Mouse (Mus musculus): ENCODE data around the gene Vps13d. TPM values are rescaled to one million over a fixed set of nuclear protein-coding genes. Genes with fewer than 3 reads are reported as not detected.
A peak's percentile ranks its signal among the peaks of the same experiment; 100 is the strongest.
"Not testable (repeated sequence)": the region's sequence is repeated elsewhere in the genome, so short reads cannot be mapped to it uniquely, and the experiment has no call there.

The Vps13d gene
- total RNA-seq, 4 experiments from 2014 or later: 76.7 to 88.3 (median 79.4) TPM

DNA sequence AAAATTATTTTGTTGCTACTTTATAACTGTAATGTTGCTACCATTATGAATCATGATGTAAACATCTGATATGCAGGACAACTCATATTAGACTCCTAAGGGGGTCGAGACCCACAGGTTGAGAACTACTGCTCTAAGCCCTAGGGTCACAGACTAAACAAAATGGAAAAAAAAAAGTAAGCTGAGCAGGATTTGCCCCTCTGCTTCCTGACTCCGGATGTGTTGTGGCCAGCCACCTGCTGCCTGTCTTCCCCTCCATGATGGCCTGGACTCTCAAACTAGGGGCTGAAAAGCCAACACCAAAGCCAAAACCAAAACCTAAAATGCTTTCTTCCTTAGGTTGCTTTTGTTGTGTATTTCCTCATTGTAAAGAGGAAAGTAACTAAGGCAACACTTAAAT lies 16.3 kb upstream of the Vps13d start:
- DNase-seq (ENCODE audit: low spot score): no peak

DNA sequence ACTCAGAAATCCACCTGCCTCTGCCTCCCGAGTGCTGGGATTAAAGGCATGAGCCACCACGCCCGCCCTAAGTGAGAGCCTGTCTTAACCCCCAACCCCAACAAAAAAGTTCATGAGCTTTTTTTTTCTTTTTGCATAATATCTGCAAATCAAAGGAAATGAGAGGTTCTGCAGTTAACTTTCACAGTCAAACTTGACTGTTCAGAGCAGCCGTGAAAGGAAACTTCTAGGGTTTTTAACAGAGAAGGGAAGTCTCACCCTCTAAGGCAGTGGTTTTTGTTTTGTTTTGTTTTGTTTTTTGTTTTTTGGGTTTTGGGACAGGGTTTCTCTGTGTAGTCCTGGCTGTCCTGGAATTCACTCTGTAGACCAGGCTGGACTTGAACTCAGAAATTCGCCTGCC lies 15.8 kb upstream of the Vps13d start:
- no peak for DNase-seq (ENCODE audit: low spot score)

DNA sequence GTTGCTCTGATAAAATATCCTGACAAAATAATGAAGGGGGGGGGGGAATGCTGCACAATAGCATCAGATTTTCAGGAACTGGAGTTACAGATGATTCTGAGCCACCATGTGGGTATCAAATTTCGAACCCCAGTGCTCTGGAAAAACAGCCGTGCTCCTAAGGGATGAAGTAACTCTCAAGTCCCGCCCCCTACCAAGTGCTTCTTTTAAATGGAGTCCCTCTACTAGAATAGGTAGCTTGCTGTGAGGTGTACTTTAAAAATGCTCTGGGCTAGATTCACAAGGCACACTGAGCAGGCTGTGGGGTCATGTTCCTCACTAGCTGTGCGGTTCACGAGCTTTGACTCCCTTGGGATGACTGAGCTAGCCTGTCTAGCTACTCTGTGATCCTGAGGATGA lies 14.9 kb upstream of the Vps13d start:
- DNase-seq (ENCODE audit: low spot score): no peak

DNA sequence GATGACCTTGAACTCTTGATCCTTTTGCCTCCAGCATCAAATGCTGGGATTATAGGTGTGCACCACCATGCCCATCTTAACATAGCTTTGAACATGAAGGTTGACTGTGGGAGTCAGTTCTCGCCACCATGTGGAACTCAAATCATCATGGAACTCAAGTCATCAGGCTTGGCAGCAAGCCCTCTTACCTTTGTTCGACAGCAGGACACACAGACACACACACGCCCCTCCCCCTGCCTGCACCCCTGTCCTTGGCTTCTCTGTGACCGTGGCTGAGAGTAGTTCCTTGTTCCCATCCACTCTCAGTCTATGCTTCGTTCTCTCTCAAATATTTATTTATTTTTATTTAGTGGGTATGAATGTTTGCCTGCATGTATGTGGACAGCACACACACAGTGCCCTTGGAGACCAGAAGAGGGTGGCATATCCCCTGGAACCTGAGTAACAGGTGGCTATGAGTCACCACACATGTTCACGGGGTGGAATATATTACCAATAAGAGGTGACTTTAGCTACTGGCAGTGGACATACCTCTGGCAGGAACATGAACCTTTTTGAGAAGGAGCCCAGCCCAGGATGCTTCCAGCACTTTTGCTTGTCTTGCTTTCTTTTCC lies 14.4 kb upstream of the Vps13d start:
- DNase-seq (ENCODE audit: low spot score): no peak

DNA sequence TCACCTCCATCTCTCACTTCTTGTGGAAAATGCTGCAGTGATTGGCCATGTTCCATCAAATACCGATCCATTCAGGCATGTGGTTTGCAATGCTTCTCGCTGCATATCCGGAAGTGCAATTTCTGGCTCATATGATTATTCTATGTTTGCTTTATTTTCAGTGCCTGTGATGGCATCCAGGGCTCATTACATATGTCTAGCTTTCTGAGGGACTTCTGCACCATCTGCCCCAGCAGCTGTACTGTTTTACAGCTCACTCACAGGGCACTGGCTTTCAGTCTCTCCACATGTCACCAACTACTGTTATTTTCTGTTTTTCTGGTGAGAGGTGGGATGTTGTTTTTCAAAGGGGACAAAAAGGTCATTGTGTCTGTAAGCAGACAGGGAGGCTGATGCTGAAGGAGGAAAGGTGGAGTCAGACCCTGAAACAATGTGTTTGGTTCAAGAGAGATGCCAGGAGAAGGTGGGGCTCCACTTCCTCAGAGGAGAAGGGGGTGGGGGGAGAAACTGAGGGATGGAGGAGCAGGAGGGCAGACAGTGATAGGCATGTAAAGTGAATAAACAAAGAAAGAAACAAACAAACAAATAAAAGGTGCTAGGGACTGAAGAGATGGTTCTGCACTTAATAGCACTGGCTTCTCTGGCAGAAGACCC lies 13.0 kb upstream of the Vps13d start:
- no peak for DNase-seq (ENCODE audit: low spot score)

DNA sequence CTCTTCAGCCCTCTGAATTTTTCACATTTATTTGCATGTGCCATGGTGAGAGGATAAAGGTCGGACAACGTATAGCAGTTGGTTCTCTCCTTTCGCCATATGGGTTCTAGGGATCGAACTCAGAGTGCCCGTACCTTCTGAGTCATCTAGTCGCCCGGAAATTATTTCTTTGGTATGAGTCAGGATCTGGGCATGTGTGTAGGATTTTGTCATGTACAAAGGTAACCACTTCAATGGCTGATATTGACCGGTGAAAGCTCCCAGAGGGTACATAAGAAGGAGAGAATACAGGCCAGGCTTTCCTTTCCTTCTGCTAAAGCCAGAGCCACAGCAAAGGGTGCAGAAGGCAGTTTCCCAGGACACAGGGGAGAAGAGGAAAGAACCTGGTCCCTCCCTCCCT lies 10.0 kb upstream of the Vps13d start:
- no peak for DNase-seq (ENCODE audit: low spot score)

DNA sequence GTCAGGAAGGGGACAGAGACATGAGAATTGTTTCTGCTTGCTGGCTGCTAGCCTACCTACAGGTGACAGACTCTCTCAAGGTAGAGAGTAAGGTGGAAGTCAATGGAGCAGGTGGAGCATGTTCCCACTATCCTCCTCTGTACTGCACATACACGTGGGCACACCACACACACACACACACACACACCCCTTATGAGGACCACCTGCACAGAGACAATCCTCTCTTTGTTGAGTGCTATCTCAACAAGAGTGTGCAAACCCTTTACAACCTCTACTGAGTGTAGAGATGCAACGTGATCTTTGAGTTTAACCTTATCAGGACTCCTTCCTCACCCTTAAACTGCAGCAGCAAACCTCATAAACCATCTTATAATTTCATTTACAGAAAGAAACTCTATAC lies 8.5 kb upstream of the Vps13d start:
- no peak for DNase-seq (ENCODE audit: low spot score)

DNA sequence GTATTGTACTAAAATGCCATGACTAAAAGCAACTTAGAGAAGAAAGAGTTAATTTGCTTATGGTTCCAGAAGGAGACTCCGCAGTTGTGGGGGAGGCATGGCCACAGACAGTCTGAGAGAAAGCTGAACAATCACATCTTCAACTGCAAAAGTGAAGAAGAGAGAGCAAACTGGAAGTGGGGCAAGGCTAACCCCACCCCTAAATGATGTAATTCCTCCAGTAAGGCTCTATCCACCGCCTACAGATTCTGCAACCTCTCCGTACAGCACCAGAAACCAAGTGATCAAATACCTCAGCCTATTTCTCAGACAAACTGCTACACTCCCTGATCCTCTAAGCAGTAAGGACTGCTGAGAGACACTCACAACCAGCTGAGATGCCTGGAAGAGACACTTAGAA lies 6.6 kb upstream of the Vps13d start:
- DNase-seq (ENCODE audit: low spot score): no peak

DNA sequence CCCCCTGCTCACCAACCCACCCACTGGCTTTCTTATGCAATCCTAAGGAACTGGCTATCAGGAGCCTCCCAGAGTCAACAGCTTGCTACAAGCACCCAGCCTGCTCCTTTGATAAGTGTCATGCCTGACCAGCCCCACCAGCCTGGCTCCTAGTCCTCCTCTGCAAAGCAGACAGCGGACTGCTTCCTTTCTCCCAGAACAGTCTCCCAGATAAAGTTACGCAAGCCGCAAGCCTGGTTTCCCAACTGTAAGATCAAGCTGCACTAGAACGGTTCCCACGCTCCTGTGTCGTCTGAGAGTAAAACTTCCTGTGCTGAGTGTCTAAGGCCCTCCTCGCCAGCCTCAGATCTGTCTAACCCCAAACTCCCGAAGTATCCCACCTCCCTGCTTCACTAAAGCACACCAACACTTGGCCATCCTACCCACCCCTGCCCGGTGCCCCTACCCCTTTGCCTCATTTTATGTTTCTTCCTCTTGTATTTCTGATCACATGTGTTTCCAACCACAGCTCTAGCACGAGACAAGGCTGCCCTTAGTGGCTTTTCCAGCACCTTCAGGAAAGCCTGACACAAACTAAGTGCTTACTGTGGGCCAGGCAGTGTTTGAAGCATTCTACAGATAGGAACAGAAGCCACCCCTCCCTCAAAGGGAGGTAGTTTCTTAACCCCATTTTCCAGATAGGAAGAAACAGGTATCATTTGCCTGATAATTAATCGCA lies 5.3 kb upstream of the Vps13d start:
- DNase-seq (ENCODE audit: low spot score): peak; percentile 66

DNA sequence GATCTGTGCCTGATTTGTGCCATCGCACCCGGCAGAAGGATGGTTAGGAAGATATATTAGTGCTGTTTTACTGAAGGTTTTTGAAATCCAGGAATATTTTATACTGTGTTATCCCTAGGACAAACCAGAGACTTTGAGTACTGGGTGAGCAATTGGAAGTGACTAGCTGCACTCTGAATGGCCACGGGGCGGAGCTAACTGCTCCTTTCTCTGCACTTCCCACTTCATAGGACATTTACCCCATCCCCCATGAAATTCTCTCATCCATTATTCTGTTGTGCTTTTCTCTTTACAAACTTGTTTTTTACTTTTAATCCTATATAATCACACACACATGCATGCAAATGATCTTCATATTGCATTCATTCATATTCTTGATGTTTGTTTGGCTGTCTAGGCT lies 1.8 kb upstream of the Vps13d start:
- DNase-seq (ENCODE audit: low spot score): no peak

DNA sequence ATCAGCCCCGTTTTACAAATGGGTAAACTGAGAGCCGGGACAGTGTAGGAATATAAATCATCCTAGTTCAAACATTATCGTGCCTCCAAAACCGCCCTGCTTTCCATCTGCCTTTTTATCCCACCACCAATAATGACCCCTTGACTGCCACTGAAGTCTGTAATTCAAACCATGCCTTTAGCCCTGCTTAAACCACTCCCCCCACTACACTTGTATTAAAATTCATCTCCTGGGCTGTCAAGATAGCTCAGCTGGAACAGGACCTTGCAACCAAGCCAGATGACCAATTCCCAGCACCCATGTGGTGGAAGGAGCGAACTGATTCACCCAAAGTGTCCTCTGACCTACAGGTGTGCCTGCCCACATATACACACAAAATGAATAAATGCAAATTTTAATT lies 367 bp upstream of the Vps13d start:
- DNase-seq (ENCODE audit: low spot score): no peak

DNA sequence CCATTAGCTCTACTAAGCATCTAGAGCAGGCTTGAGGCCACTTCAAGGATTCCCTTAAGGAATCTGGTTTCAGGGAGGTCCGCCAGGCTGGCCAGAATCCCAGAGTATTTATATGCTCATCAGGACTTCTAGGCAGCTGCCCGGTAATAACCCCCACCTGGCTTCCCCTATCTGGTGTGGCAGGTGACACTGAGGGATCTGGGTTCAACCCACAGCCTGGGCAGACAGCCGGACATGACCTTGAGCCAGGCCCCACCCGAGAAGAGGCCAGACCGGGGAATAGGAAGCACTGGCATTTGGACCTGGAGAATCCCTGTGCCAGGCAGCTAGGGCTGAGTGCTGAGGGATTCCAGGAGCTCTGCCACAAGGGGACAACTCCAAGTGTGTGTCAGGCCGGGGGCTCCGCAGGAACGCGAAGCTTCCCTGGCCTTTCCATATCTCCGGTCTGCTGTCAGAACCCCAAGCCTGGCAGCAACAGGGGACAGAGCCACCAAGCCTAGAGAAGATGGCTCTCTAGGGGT lies 754 bp downstream of the Vps13d start:
- DNase-seq (ENCODE audit: low spot score): peak; percentile 76

DNA sequence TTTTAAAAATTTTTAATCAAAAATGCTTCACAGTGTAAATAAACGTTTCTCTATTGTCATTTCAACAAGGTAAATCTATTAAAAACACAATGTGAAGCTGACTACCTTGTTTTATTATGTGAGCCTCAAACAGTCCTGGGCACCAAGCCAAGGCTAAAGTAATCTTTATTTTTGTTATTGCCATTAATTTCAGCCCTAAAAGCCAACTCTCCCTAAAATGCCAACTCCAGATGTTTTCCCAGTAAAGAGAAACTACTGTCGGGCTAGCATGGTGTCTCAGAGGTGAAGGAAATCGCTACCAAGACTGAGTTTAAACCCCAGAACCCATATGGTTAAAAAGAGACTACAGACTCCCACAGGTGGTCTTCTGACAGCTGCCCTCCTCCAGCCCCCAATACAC lies 1.4 kb downstream of the Vps13d start:
- no peak for DNase-seq (ENCODE audit: low spot score)

DNA sequence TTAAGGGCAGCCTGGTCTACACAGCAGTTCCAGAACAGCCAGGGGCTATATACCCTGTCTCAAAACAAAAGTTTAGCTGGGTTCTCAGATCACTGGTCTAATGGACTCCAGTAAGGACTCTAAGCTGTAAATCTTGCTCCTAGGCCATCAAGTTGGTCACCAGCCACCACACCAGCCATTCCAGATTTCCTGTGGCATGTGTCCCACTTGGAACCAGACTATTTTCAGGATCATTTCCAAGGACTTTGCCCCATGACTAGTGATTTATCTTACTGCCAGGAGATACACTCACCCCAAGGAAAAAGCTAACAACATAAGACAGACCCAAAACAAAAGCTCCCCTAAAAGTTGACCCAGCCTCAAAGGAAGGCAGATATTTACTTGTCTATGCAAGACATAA lies 2.1 kb downstream of the Vps13d start:
- peak; percentile 60 for DNase-seq (ENCODE audit: low spot score)

DNA sequence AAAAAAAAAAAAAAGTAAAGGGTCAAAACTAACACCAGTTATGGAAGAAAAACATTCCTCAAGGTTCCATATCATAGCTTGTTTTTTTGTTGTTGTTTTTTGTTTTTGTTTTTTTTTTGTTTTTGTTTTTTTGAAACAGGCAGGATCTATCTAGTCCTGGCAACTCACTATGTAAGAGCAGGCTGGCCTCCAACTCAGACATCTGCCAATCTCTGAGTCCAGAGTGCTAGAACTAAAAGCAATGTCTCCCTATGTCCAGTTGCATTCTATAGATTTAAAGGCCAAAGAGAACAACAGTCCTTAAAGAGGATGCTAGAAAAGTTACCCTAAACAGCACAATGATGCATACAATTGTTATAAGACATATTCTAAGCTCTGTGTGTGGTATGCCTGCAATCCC lies 6.2 kb downstream of the Vps13d start:
- no peak for DNase-seq (ENCODE audit: low spot score)

DNA sequence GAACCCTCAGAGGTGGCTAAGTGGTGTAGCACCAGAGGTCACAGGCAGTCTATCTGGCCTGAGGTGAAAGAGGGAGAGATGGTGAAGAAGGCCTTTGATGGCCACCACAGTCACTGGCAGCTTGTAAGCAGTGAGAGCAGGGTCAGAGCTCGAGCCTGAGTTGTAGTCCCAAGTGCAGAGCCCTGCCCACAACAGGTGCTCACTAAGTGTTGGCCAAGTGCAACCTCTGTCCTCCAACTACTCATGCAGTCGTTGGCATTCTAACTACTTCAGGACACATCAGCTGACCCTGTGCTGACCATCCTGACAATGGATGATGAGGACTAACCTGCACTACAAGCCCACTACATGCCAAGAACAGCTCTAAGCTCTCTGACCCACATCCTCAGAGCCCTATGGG lies 7.2 kb downstream of the Vps13d start:
- DNase-seq (ENCODE audit: low spot score): no peak

DNA sequence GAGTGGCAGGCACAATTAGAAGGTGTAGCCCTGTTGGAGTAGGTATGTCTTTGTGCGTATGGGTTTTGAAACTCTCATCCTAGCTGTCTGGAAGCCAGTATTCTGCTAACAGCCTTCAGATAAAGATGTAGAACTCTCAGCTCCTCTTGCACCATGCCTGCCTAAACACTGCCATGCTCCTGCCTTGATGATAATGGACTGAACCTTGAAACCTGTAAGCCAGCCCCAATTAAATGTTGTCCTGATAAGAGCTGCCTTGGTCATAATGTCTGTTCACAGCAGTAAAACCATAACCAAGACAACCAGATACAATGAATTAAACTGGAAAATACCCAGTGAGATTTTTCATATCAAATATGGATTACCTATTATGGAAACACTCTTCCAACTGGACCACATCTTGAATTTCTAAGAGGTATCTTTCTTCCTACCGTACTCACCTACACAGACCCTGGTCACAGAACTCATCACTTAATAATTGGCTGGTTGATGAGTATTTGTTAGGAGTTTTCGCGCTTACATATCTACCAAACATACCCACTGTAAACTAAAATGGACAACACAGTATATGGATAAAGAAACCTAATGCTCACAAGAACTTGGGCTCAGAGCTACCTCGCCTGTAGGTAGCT lies 15.8 kb downstream of the Vps13d start:
- no peak for DNase-seq (ENCODE audit: low spot score)

DNA sequence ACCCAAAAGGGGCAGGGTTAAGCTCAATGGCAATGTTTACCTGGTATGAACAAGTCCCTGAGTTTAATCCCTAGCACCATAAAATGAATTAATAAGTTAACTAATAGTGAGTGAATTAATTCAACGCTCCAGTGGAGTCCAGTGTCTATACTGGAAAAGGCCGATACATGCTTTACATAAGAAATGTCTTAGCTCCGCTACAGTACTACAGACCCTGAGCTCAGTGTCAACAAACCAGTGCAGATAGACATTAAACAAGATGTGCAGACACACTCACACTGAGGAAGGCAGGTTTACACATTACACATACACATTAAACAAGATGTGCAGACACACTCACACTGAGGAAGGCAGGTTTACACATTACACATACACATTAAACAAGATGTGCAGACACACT lies 29.3 kb downstream of the Vps13d start:
- not testable (repeated sequence) for DNase-seq (ENCODE audit: low spot score)

DNA sequence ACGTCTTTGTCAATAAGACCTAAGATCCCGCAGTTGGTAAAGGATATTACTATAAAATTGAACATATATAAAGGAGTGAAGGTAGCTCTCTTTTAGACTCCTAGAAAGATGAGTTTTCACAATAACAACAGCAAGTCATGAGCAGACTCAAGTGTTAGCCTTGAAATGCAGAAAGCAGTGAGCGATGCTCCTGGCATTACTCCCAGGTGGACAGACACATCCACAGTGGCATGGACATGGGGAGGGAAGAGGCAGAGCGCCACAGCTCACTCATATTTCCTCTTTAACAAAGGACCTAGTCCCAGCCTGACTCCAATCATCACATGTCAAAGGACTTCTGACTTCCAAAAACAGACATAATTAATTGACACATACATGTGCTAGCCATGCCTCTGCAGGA lies 30.7 kb downstream of the Vps13d start:
- DNase-seq (ENCODE audit: low spot score): no peak

DNA sequence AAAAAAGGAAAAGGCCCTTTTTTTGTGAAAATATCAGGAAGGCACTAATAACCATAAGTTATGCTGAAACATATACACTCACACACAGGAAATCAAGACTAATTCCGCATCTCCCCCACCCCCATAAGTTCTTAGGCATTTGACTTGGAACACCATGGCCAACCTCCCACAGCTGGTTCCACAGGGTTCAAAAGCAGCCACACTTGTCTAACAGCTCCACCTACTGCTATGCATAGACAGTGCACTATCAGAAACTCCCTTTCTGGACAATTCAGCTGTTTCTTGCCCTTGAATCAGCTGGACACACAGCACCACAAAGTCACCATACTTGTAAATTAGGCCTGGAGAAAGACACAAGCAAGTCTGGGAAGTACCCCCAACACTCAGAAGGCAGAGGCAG lies 33.6 kb downstream of the Vps13d start:
- DNase-seq (ENCODE audit: low spot score): no peak

DNA sequence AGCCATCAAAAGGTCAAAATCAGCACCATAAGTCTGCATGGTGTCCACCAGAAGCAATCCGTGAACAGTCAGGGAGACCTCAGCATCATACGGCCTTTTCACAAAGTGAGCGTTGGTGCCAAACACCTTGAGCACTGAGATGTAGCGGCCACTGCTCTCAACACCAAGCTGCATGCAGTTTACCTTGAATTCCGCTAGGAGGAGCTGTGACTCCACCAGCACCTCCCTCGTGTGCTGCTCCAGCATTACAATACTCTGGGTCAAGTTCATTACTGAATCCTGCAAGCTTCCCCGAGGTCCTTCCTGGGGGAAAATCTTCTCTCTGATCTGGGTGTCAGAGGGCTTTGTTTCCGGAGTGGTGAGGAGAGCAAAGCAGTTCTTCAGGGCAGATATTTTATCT lies 38.8 kb downstream of the Vps13d start:
- DNase-seq (ENCODE audit: low spot score): peak; percentile 62

DNA sequence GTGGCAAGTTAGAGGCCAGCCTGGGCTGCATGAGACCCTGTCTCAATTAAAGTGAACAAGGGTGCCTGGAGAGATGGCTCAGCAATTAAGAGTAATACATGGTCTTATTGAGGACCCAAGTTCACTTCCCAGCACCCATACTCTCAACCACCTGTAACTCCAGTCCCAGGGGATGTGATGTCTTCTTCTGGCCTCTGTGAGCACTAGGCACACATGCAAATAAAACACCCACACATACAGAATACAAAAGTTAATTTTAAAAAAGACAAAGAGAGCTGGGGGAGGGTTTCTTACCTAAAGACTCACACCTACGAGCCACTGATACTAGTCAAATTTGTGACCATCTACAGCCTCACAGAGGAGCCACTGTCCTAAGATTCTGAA lies 43.7 kb downstream of the Vps13d start:
- DNase-seq (ENCODE audit: low spot score): no peak
